24 mouse cellular contexts compared by ENCODE assay signal in genomic region chr6:55003559-55003958, GRCm38 (mm10). TPM values are rescaled to one million over a fixed set of nuclear protein-coding genes. Genes with fewer than 3 reads are reported as not detected.
DNase-seq lines count a peak whose midpoint lies in the region; ATAC-seq lines count a peak whose summit lies in the region.
"Had no signal": no experiment of that assay in that cellular context is flagged by ENCODE, and none has a peak within 500 bp of the region (broad histone marks: within the 10 kb centered on the region; RNA-seq: fewer than 3 reads in every experiment).

No protein-coding gene starts in this region.

- no peaks in the 10 kb centered on the region for H3K27me3 ChIP-seq in heart, embryonic 12.5 days (replicated peaks)
- H3K27me3 ChIP-seq: heart, embryonic 13.5 days; hindbrain, embryonic 12.5 days; hindbrain, embryonic 15.5 days had no signal

- peak; percentile 96 for DNase-seq in heart, adult 11 months
- peak; percentile 64 for DNase-seq in heart, adult 8-10 months (ENCODE audit: low spot score)
- no peak for DNase-seq in heart, postnatal 25 days (ENCODE audit: low spot score)
- peak; percentile 21 for DNase-seq in 3T3-L1 (ENCODE audit: low read depth, low spot score)
- DNase-seq in testis, postnatal 14 days (ENCODE audit: low spot score): no peak
- DNase-seq: adrenal gland, adult 8-10 months; adrenal gland, postnatal 25 days; cerebellum, adult 18-20 months; cerebellum, adult 9-10 months; cerebellum, postnatal 14 days; forebrain, postnatal 0 days; gastrocnemius, adult 2 months; gastrocnemius, postnatal 14 days; kidney, adult 2 months had no signal

- no peaks in the 10 kb centered on the region for H3K36me3 ChIP-seq in heart, embryonic 12.5 days
- H3K36me3 ChIP-seq: heart, embryonic 13.5 days; hindbrain, embryonic 12.5 days; hindbrain, embryonic 15.5 days had no signal

- H3K9ac ChIP-seq in heart, embryonic 12.5 days: no peak overlapping the region
- H3K9ac ChIP-seq: forebrain, postnatal 0 days; heart, embryonic 13.5 days; hindbrain, embryonic 12.5 days; hindbrain, embryonic 15.5 days had no signal

- no peak overlapping the region for H3K4me2 ChIP-seq in heart, embryonic 12.5 days
- H3K4me2 ChIP-seq: heart, embryonic 13.5 days; hindbrain, embryonic 12.5 days; hindbrain, embryonic 15.5 days had no signal

- H3K4me1 ChIP-seq in heart, embryonic 12.5 days (replicated peaks): no peaks in the 10 kb centered on the region; the same call in 1 of the 2 replicates
- no peaks in the 10 kb centered on the region for H3K4me1 ChIP-seq in brown adipose tissue, adult 24 weeks (ENCODE audit: control insufficient read depth, insufficient read depth, insufficient read length, low read length)
- H3K4me1 ChIP-seq: heart, embryonic 13.5 days; hindbrain, embryonic 12.5 days; hindbrain, embryonic 15.5 days had no signal

- no peak for ATAC-seq in heart, embryonic 12.5 days (ENCODE audit: insufficient number of reproducible peaks, low FRiP score)
- no peak for ATAC-seq in erythroblast, adult 5-6 weeks (replicated peaks; ENCODE audit: low FRiP score, poor library complexity, severe bottlenecking)
- ATAC-seq: activated CD4-positive, CD25-positive, alpha-beta regulatory T cell, adult 4 months; CD4-positive, CD25-positive, alpha-beta regulatory T cell, adult 4 months; forebrain, embryonic 14.5 days; forebrain, postnatal 0 days; intestine, postnatal 0 days had no signal

- intact Hi-C loops in heart, postnatal 25 days (cut with DNase I): no loop called here

- H3K9me3 ChIP-seq in heart, embryonic 12.5 days (replicated peaks): no peaks in the 10 kb centered on the region
- H3K9me3 ChIP-seq: heart, embryonic 13.5 days; hindbrain, embryonic 12.5 days; hindbrain, embryonic 15.5 days had no signal

- WGBS in heart, embryonic 12.5 days: 55% methylated on average over 4 of the region's 4 CpGs

- no peak overlapping the region for H3K4me3 ChIP-seq in heart, embryonic 12.5 days
- no peak overlapping the region for H3K4me3 ChIP-seq in brown adipose tissue, adult 24 weeks (ENCODE audit: insufficient read depth, low read depth, low read length)
- H3K4me3 ChIP-seq: gastrocnemius, adult 2 months; heart, embryonic 13.5 days; hindbrain, embryonic 12.5 days; hindbrain, embryonic 15.5 days had no signal

- H3K27ac ChIP-seq in heart, embryonic 12.5 days (ENCODE audit: poor library complexity, severe bottlenecking): no peak overlapping the region
- H3K27ac ChIP-seq in brown adipose tissue, adult 24 weeks (replicated peaks; ENCODE audit: low read depth, low read length): peak overlapping the region; percentile 77
- H3K27ac ChIP-seq: gastrocnemius, adult 2 months; heart, embryonic 13.5 days; hindbrain, embryonic 12.5 days; hindbrain, embryonic 15.5 days had no signal

RNA-seq across cellular contexts. Expression of gene Ggct, which starts 10.8 kb away (rescaled TPM):
- 5.8 and 6.9 TPM in 2 replicates for polyA plus RNA-seq in heart, embryonic 12.5 days (2016; fragmentation: Nextera tagmentation; extraction: Ambion mirVana)
- 10 to 100 TPM; 24.9 to 36.1 (median 27.0) TPM for total RNA-seq in heart, adult 8-10 months (2022)
- total RNA-seq in heart, postnatal 25 days (2021): 10 to 100 TPM; 21.8 to 26.1 TPM
- polyA plus RNA-seq in brown adipose tissue, adult 24 weeks (2012; ENCODE audit: insufficient read depth, insufficient read length, missing spikeins): 8.8 and 16.8 TPM in 2 replicates
- 0.63 and 0.96 TPM in 2 replicates for total RNA-seq in erythroblast, adult 5-6 weeks (2015; ENCODE audit: low replicate concordance)
- 0.98 and 4.8 TPM in 2 replicates for total RNA-seq in erythroblast, adult 5-6 weeks (2017; ENCODE audit: low replicate concordance)

RNA-seq across cellular contexts. Expression of gene Nod1, which starts 31.1 kb away (rescaled TPM):
- 4.1 and 4.2 TPM in 2 replicates for polyA plus RNA-seq in heart, embryonic 12.5 days (2016; fragmentation: Nextera tagmentation; extraction: Ambion mirVana)
- total RNA-seq in heart, adult 8-10 months (2022): 10 to 100 TPM; 17.8 to 19.7 (median 19.4) TPM
- total RNA-seq in heart, postnatal 25 days (2021): 10 to 100 TPM; 17.1 to 19.6 TPM
- 6.7 and 7.0 TPM in 2 replicates for polyA plus RNA-seq in brown adipose tissue, adult 24 weeks (2012; ENCODE audit: insufficient read depth, insufficient read length, missing spikeins)
- total RNA-seq in erythroblast, adult 5-6 weeks (2015; ENCODE audit: low replicate concordance): 1.5 and 16.9 TPM in 2 replicates
- 1.6 and 2.6 TPM in 2 replicates for total RNA-seq in erythroblast, adult 5-6 weeks (2017; ENCODE audit: low replicate concordance)

RNA-seq across cellular contexts. Expression of gene Gars, which starts 34.2 kb away (rescaled TPM):
- 189 and 199 TPM in 2 replicates for polyA plus RNA-seq in heart, embryonic 12.5 days (2016; fragmentation: Nextera tagmentation; extraction: Ambion mirVana)
- 10 to 100 TPM; 55.9 to 58.8 (median 57.4) TPM for total RNA-seq in heart, adult 8-10 months (2022)
- total RNA-seq in heart, postnatal 25 days (2021): 10 to 100 TPM; 57.5 to 61.3 TPM
- 86.8 and 119 TPM in 2 replicates for polyA plus RNA-seq in brown adipose tissue, adult 24 weeks (2012; ENCODE audit: insufficient read depth, insufficient read length, missing spikeins)
- total RNA-seq in erythroblast, adult 5-6 weeks (2015; ENCODE audit: low replicate concordance): 15.9 and 23.6 TPM in 2 replicates
- 41.8 and 49.3 TPM in 2 replicates for total RNA-seq in erythroblast, adult 5-6 weeks (2017; ENCODE audit: low replicate concordance)

Comparison
In these comparisons a context has a peak if more than half of its experiments do, and no peak if none do; other contexts are left out.
1. DNase-seq: peak in heart, adult 11 months (single experiment), heart, adult 8-10 months (single experiment) and 3T3-L1 (single experiment); none in heart, postnatal 25 days (single experiment) and testis, postnatal 14 days (single experiment).